Mouse (Mus musculus): ENCODE results near the gene Nat14.

Gene Nat14

DNA sequence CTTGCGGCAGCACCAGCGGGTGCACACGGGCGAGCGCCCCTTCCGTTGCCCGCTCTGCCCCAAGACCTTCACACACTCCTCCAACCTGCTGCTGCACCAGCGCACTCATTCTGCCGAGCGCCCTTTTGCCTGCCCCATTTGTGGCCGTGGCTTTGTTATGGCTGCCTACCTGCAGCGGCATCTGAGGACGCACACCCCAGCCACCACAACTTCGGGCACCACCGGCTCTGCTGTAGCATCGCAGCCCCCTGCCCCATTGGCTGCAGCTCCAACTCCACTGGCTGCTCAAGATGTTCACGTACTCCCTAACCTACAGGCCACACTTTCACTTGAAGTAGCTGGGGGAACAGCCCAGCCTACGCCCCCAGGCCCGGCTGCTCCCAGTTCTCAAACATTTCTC, 1.3 kb upstream of the Nat14 start:
- DNase-seq (ENCODE audit: low spot score): no peak

DNA sequence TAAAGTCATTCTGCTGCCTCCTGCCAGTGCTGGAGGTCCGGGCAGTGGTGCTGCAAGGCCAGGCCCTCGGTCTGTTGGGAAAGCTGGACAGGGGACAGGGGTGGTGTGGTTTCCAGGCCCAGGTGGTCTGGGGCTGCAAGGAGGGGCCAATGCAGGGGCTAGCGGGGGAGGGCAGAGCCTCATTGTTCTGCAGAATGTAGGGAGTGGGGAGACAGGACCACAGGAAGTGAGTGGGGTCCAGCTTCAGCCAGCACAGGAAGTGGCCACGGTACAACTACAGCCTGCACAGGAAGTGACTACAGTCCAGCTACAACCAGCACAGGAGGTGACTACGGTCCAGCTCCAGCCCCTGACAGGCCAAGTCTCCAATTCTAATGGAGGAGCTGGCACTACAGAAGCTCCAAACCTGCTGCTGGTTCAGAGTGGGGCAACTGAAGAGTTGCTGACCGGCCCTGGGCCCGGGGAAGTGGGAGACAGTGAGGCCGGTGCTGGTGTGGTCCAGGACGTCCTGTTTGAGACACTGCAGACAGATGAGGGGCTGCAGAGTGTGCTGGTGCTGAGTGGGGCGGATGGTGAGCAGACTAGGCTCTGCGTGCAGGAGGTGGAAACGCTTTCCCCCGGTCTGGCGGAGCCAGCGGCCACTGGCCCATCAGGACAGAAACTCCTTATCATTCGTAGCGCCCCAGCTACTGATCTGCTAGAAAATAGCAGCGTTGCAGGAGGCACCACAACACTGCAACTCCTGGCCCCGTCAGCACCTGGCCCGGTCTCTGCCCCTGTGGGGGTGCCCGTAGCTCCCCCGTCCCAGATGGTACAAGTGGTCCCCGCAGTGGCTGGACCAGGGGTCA, 628 bp upstream of the Nat14 start:
- no peak for DNase-seq (ENCODE audit: low spot score)

DNA sequence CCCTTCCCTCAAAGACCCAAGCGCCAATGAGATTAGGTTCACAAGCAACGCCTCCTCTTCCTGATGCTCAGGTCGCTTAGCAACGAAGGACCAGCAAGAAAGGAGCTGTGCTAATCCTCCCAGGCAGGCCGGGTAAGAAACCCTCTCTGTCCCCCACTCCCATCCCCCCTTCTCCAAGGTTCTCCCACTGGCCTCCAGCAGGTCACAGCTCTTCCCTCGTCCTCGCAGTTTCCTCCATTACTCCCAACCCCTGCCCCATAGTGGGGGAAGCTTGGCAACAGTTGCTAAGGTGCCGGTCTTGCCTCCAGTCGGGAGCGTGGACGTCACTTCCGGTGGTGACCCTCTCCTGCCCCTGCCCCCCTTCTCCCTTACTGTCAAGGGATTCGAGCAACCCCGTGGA, 680 bp downstream of the Nat14 start:
- DNase-seq (ENCODE audit: low spot score): no peak

DNA sequence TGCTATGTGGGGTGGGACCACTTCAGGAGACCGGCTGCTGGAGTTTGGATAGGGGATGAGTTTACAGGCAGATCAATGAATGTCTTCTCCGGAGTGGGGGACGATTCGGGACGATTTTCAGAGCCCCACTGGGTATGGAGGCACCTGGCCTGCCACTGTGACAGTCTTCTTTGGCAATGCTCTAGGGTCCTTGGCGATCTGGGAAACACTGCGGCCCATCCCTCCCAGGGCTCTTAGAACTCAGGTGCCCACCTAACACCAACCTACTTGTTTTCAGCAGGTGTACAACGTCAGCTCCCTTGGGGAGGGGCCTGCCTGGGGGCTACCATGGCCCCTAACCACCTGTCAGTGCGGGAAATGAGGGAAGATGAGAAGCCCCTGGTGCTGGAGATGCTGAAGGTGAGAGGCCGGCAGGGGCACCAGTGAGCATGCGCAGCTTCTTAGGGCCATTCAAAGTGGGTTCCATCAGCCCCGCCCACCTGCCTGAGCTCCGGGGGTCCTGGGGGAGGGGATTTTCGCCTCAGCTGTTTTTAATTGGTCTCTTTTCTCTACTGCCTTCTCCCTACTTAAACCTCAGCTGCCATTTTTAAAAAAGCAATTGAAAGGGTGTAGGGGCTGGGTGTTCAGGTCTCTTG, 1.2 kb downstream of the Nat14 start:
- DNase-seq (ENCODE audit: low spot score): no peak

DNA sequence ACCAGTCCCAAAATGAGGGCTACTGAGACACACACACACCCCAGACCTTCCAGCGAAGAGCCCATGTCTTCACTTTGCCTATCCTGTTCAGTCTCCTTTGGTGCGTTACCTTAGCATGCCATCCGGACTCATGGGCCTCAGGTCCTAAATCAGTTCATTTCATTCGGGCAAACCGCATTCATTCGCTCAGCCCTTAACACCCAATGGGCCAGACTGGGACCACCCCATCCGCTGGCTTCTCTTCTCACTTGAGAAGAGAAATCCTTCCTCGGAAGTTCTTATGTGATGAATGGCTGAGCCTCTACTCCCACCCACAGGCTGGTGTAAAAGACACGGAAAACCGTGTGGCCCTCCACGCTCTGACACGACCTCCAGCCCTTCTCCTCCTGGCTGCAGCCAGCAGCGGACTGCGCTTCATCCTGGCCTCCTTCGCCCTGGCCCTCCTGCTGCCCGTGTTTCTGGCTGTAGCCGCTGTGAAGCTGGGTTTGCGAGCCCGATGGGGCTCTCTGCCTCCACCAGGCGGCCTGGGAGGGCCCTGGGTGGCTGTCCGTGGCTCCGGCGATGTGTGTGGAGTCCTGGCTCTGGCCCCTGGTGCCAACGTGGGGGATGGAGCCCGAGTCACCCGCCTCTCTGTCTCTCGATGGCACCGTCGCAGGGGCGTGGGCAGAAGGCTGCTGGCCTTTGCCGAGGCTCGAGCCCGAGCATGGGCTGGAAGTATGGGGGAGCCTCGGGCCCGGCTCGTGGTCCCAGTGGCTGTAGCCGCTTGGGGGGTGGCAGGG, 1.9 kb downstream of the Nat14 start:
- no peak for DNase-seq (ENCODE audit: low spot score)

DNA sequence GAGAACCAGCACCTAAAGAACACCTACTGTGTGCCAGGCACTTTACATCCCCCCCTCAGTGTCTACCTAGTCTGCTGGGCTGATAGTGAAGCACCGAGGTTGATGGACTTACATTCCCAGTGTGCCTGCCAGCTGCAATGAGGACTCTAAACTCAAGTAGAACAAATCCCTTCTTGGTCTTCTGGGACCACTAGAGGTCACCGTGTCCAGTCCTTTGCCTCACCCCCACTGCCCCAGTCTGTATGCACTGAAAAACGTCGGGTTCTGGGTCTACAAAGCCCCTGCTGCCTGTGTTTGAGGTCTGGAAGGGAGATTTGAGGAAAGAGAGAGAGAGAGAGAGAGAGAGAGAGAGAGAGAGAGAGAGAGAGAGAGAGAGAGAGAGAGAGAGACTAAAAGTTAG, 2.7 kb downstream of the Nat14 start:
- DNase-seq (ENCODE audit: low spot score): no peak

DNA sequence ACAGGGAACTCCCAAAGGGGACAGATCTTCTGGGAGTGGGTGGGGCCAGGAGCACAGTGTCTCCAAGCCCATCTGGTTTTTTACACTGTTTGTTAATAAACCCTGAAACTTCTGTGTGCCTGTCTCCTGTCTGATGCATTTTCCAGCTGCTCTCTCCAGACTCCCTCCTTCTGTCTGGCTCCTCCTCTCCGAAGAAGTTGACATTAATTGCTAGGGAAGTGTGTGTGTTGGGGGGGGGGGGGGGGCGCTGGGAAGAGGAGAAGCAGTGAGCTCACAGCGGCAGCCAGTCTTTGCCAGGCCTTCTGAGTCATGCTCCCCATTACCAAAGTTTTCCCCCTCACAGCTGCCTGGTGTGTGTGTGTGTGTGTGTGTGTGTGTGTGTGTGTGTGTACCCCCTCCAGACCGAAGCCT, 3.1 kb downstream of the Nat14 start:
- DNase-seq (ENCODE audit: low spot score): no peak

DNA sequence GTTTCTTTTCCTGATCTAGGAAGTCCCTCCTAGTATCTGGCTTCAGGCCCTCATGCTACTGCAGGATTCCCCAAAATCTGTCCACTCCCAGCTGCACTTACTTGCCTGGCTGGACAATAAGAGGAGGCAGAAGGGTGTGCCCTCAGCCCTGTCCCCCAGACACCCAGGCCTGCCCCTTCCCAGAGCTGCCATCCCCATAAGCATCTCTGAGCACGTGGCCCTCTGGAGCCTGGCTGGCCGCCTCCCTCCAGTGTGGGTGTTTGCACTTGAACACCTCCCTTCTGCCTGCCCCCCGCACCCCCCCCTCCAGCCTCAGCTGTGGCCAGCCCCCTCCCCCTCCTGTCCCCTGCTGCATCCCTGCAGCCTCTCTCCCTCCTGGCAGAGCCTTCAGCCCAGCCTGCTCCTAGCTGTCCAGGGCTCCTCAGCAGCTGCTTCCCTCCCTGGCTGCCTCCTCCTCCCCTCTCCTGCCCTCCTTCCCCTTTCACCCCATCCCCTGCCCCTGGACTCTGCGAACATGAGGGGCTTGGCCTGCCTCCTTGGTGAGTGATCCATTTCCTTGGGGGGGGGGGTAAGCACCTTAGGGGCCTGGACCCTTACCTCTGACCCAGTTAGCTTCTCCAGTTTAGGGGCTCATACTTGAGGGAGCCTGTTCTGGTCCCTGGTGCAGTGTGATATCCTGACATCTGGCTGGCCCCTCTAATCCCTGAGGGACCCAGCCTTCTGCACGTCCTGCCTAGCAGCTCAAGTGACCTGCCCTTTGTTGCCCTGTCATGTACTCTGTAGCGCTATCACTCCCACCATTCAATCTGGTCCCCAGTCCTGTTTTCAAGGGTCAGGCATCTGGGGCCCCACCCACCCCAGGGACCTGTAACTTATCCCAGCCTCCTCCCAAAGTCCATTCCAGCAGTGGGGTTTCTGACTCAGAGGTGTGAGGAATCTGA, 3.9 kb downstream of the Nat14 start, which contains the start of gene Ssc5d:
Gene Ssc5d, plus strand, starts transcription at position 345 of the 941 bp plus-strand sequence.
- no peak for DNase-seq (ENCODE audit: low spot score)

DNA sequence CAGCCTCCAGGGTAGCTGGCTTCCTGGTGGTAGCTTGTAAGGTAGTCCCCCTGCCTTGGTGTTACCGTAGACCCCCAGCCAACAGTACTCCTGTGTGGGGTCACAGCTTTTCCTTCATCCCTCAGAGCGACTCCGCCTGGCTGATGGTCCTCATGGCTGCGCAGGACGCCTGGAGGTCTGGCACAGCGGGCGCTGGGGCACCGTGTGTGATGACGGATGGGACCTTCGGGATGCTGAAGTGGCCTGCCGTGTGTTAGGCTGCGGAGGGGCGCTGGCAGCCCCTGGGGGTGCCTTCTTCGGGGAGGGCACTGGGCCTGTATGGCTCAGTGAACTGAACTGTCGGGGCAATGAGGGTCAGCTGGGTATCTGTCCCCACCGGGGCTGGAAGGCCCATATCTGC, 5.0 kb downstream of the Nat14 start:
- no peak for DNase-seq (ENCODE audit: low spot score)

DNA sequence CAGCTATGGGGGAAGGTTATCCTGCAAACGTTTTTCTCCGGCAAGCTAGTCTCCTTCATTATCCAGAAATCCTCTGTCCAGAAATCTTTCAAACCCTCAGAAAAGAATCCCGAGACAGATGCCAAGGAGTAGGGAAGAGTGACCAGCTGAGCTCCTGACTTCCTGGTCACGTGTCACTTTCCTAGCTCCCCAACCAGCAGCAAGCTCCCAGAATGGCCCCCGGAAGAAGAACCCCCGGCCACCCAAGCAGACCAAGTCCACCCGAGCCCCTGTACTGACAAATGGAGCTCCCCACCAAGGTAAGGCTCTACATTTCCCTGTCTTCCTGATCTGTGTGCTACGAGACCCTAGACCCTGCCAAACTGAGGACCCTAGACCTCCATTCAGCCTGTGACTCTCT, 5.9 kb downstream of the Nat14 start:
- DNase-seq (ENCODE audit: low spot score): no peak

DNA sequence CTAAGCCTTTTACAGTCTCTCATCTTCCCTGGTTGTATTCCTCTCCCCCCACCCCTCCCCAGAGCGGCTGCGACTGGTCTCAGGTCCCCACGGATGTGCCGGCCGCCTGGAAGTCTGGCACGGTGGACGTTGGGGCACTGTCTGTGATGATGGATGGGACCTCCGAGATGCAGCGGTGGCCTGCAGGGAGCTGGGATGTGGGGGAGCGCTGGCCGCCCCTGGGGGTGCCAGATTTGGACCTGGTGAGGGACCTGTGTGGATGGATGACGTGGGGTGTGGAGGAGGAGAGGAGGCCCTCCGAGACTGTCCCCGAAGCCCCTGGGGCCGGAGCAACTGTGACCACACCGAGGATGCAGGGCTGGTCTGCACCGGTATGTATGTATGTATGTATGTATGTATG, 6.5 kb downstream of the Nat14 start:
- no peak for DNase-seq (ENCODE audit: low spot score)

DNA sequence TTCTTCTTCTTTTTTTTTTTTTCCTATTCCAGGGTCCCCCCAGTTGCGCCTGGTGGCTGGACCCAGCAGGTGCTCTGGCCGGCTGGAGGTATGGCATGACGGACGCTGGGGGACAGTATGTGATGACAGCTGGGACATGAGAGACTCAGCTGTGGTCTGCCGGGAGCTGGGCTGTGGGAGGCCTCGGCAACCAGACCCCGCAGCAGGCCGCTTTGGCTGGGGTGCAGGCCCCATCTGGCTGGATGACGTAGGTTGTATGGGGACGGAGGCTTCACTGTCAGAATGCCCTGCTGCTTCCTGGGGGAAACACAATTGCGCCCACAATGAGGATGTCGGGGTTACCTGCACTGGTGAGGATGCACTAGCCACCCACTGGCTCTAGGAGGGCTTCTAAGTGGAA, 11.3 kb downstream of the Nat14 start:
- DNase-seq (ENCODE audit: low spot score): no peak

DNA sequence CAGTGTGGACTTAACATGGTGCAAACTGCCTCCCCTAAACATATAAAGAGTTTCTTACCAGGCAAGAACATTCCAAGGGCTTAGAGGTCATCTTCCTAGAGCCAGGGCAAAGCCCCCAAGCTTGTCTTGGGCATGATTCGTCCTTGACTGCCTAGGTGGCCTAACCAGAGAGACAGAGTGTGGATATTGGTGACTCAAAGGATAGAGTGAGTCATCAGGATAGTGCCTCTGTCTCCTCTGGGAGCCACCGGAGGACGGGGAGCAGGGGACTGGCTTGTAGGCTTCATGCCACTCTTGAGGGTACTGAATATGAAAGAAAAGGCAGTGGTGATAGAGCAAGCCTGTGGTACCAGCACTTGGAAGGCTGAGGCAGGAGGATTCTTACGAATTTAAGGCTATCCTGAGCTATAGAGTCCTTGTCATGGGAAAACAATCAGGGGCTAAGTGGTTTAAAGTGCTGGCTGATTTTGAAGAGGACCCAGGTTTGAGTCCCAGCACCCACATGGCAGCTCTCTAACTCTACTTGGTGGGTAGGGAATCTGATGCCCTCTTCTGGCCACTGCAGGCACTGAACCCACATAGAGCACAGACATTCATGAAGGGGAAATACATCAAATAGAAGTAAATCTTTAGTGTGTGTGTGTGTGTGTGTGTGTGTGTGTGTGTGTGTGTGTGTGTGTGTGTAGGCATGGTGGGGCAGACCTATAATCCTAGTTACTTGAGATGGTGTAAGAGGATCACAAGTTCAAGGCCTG, 12.5 kb downstream of the Nat14 start:
- DNase-seq (ENCODE audit: low spot score): no peak

DNA sequence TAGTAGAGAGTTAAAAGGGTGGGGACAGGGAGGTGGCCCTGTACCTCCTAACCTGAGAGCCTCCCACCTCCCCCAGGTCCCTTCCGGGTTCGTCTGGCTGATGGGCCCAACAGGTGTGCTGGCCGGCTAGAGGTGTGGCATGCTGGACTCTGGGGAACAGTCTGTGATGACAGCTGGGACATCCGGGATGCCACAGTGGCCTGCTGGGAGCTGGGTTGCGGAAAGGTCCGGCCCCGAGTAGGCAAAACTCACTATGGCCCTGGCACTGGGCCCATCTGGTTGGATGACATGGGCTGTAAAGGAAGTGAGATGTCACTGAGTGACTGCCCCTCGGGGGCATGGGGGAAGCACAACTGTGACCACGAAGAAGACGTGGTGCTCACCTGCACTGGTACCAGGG, 15.0 kb downstream of the Nat14 start:
- no peak for DNase-seq (ENCODE audit: low spot score)

DNA sequence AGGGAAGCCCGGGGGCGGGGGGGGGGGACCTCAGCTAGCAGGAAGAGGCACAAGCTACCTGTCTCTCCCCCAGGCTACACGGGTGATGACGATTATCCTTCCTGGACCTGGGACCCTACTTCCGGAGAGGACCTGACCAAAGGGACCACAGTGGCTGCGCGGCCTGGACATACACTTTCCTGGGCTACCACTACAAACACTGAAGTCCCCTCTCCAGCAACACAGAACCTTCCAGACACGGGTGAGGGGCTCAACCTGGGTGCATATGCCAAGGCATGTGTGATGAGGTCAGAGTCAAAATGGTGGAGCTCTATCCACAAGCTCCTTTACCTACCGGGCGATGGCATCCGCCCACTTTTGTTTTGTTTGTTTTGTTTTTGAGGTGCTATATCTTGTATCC, 15.6 kb downstream of the Nat14 start:
- DNase-seq (ENCODE audit: low spot score): no peak

DNA sequence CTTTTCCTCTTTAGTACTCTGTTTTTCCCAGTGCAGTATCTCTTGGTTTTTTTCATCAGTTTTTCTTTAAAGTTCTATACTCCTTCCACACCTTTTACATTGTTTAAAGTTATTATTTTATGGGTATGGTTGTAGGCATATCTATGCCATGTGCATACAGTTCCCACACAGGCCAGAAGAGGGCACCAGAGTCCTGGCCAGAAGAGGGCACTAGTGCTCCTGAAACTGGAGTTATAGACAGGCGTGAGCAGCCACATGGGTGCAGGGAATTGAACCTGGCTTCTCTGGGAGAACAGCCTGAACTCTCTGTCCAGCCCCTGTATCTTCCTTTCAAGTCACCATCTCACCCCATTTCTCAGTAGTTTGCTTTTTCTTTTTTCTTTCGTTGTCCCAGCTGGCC, 16.6 kb downstream of the Nat14 start:
- DNase-seq (ENCODE audit: low spot score): peak; percentile 62

DNA sequence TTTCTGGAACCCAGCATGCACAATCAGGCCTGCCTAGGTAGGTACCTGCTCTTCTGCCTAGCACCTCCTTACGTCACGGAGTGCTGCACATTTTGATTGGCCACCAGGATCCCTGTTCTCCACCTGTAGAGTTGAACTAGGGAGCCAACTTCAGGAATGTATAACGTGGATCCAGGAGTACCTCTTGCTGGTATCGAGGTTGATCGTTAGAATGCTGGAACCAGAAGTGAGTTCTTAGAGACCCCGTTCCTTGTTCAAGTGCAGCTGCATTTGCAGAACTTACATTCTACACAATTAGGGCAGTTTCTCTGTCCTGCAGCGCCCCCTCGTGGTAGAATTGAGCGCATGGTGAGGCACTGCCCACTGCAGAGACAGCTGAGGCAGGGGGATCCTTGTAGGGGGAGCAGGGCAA, 18.2 kb downstream of the Nat14 start:
- DNase-seq (ENCODE audit: low spot score): peak; percentile 80

DNA sequence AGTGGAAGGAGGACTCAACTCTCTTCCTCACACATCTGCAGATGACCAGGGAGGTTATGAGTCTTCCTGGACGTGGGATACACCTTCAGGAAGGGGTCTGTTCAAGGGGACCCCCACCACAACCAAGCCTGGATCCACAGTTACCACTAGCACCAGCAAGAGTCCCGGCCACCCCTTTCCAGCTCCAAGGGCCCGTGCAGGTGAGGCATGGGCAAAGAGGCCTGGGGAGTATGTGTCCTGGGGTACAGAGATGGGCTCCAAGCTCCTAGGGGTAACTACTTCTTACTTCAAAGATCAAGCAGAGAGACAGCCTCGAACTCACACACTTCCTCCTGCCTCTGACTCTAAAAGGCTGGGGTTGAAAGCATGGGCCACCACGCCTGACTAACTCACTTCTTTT, 20.8 kb downstream of the Nat14 start:
- DNase-seq (ENCODE audit: low spot score): no peak

DNA sequence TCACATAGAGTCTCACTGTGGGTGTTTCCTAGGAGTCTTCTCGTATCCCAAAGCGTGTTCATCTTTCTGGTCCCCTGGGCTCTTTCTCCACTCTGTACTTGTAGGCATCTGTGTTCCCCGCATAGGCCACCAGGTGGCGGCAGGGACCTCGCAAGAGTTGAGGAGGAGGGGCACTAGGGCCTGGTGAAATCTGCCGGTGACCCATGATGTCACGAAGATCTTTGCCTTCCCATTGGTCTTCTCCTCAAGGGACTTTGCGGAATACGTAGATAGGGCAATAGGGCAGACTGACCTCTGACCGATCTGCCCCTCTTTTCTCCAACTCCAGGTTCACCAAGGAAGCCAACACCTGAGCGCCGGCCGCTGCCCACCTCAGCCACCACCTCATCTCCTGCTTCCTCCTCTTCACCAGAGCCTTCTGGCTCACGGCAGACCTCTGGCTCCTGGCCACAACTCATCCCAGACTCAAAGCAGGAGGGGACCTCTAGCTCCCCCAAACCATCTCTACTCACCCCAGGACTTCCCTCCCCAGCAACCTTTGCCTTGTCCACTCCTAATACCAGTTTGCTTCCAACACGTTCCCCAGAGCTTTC, 21.5 kb downstream of the Nat14 start:
- peak; percentile 86 for DNase-seq (ENCODE audit: low spot score)

DNA sequence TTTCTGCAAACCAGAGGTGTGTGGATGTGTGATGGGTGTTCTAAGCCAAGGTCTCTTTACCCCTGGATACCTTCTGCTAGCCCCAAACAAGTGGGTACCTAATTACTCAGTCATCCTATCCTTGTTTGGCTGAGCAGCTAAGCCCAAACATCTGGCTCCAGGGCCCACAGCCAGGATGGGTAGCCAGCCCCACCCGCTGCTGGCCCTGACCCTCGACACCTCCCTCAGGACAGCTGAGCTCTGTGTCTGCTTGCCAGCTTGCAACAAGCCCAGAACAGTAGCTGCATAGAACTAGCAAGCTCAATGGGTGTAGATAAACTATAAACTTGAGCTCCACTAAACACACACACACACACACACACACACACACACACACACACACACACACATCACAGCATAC, 26.0 kb downstream of the Nat14 start:
- no peak for DNase-seq (ENCODE audit: low spot score)

DNA sequence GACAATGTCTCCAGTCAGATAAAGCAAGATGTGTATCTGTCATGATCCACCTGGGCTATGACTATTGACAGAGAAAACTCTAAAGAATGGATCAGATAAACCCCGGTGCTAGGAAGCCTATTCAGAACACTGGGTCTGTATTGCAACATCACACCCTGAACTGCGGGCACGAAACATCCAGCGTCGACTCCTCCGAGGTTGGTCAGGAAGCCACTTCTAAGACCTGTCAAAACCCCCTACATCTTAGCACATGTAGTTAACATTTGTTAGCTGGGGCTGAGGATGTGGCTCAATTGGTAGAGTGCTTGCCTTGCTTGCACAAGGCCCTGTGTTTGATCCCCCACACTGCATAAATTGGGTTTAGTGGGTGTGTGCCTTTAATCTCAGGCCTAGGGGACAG, 26.6 kb downstream of the Nat14 start:
- no peak for DNase-seq (ENCODE audit: low spot score)

Measured in c-Kit-positive CD71-positive TER-119-positive erythroid progenitor cells, embryonic 14.5 days (primary cell).